Mouse (Mus musculus) midbrain, postnatal 0 days (tissue): ENCODE measurements around the gene Il12rb1. TPM values are rescaled to one million over a fixed set of nuclear protein-coding genes. Genes with fewer than 3 reads are reported as not detected.

Experiments
- ATAC-seq: fragments of 200-750 bp; cut with Nextera tagmentation; 2 replicates; pipeline ENCODE4 v1.8.0; 2017; ENCODE audit warnings: moderate number of reproducible peaks, mild to moderate bottlenecking, moderate TSS enrichment, moderate library complexity; ENCODE audit not compliant: low FRiP score
- DNase-seq: peaks from one replicate; pipeline ENCODE4 v3.0.0-alpha.2; 2015; ENCODE audit warnings: low spot score
- H3K27ac ChIP-seq: fragments of 300-500 bp; sonication (generic); 2 replicates; pipeline ENCODE4 v1.5.1; 2014; ENCODE audit warnings: low read depth, mild to moderate bottlenecking, low read length, mixed read lengths
- H3K27me3 ChIP-seq: fragments of 300-500 bp; sonication (generic); 2 replicates; pipeline ENCODE4 v1.6.1; 2014; ENCODE audit warnings: low read length, control low read depth, mixed read lengths; ENCODE audit not compliant: insufficient read depth
- H3K36me3 ChIP-seq: fragments of 300-500 bp; sonication (generic); 2 replicates; pipeline ENCODE4 v1.6.1; 2014; ENCODE audit warnings: low read length, control low read depth, mixed read lengths; ENCODE audit not compliant: insufficient read depth
- H3K4me1 ChIP-seq: fragments of 300-500 bp; sonication (generic); 2 replicates; pipeline ENCODE4 v1.6.1; 2014; ENCODE audit warnings: mild to moderate bottlenecking, control low read depth, antibody characterized with exemption, low read length, mixed read lengths; ENCODE audit not compliant: insufficient read depth
- H3K4me2 ChIP-seq: fragments of 300-500 bp; sonication (generic); 2 replicates; pipeline ENCODE4 v1.6.1; 2014; ENCODE audit warnings: low read depth, mild to moderate bottlenecking, low read length, mixed read lengths; ENCODE audit not compliant: poor library complexity, severe bottlenecking
- H3K4me3 ChIP-seq: fragments of 300-500 bp; sonication (generic); 2 replicates; pipeline ENCODE4 v1.5.1; 2014; ENCODE audit warnings: low read depth, mild to moderate bottlenecking, low read length, moderate library complexity
- H3K9ac ChIP-seq: fragments of 300-500 bp; sonication (generic); replicated peaks from 2 replicates; pipeline ENCODE4 v1.6.1; 2014; ENCODE audit warnings: mild to moderate bottlenecking, low read length, moderate library complexity, mixed read lengths; ENCODE audit not compliant: poor library complexity, severe bottlenecking
- H3K9me3 ChIP-seq: fragments of 300-500 bp; sonication (generic); 2 replicates; pipeline ENCODE4 v1.6.1; 2016; ENCODE audit warnings: low read length, control low read depth
- CTCF ChIP-seq: IDR thresholded peaks from 2 replicates; pipeline ENCODE4 v1.5.1; 2016; ENCODE audit warnings: antibody characterized with exemption, mild to moderate bottlenecking
- whole genome bisulfite sequencing: fragments of 180-500 bp; shearing (Covaris S2); extraction: QIAGEN DNeasy Blood & Tissue Kit; methylation state at CpG from one replicate; pipeline ENCODE4 v1.1.7; 2014; 5-methylcytosine and 5-hydroxymethylcytosine counted together
- polyA plus RNA-seq: library from polyadenylated mRNA; unstranded; fragments of >200 nt; fragmentation: Nextera tagmentation; extraction: Ambion mirVana; gene quantifications from 2 replicates; pipeline ENCODE4 v1.2.1, GENCODE M21; 2015
- total RNA-seq: library from RNA; depleted of rRNA; stranded (reverse); fragments of >200 nt; gene quantifications from 2 replicates; pipeline ENCODE4 v1.2.3, GENCODE M21; 2014

Gene Il12rb1
- total and polyA plus RNA-seq, 2 experiments from 2014 or later: not detected

DNA sequence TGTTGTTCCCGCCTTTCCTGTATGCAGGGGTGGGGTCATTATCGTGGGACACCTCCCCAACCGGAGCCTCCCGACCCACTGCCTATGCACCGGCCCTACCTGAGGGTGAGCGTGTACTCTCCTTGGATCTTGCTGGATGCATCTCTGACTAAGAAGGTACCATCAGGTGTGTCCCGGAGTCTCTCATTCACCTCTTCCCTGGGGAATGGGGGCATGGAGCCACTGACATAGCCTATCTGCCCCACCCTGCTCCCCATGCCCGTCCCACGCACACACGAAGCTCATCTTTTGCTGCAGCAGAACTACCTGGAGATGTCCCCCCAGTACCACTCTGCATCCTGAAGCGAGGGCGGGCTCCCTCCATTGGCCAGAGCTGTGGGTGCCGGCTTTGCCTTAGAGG lies 37.5 kb upstream of the Il12rb1 start:
- 0 out of 2 replicates have a peak, but pooled peaks cover 4% of the 10 kb centered on the region for H3K27me3 ChIP-seq
- no peak overlapping the region for H3K4me3 ChIP-seq
- no peak overlapping the region for H3K27ac ChIP-seq
- WGBS: 95% methylated on average over 13 of the region's 13 CpGs
- DNase-seq: no peak
- no peak overlapping the region for H3K4me2 ChIP-seq
- H3K36me3 ChIP-seq: peaks cover 67% of the 10 kb centered on the region
- ATAC-seq: no peak
- H3K9me3 ChIP-seq: no peaks in the 10 kb centered on the region
- no peak for TF ChIP-seq CTCF
- peaks cover 11% of the 10 kb centered on the region for H3K4me1 ChIP-seq
- H3K9ac ChIP-seq: no peak overlapping the region

DNA sequence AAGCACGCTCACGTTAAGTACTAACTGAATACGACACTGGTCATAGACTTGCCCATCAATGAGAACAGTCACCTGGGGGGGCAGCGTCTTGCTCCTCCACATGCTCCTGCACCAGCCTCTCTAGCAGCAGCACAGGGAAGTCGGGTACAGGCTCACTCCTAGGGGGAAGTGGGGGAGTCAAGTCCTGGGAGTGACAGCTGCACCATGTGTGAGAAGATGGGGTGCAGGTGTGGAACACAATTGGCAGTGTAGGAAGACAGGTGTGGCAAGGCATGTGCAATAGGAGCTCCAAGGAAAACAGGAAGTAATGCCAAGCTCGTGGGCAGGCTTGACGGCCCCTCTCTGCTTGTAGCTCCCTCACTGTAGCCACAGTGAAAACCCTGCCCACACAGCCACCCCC lies 37.0 kb upstream of the Il12rb1 start:
- no peak for TF ChIP-seq CTCF
- no peak overlapping the region for H3K27ac ChIP-seq
- ATAC-seq (no peak), DNase-seq (no peak)
- H3K27me3 ChIP-seq: no peaks in the 10 kb centered on the region
- H3K4me2 ChIP-seq: no peak overlapping the region
- WGBS: 89% methylated on average over 7 of the region's 7 CpGs
- no peak overlapping the region for H3K4me3 ChIP-seq
- peaks cover 12% of the 10 kb centered on the region for H3K4me1 ChIP-seq
- no peaks in the 10 kb centered on the region for H3K9me3 ChIP-seq
- H3K9ac ChIP-seq: no peak overlapping the region
- peaks cover 67% of the 10 kb centered on the region for H3K36me3 ChIP-seq

DNA sequence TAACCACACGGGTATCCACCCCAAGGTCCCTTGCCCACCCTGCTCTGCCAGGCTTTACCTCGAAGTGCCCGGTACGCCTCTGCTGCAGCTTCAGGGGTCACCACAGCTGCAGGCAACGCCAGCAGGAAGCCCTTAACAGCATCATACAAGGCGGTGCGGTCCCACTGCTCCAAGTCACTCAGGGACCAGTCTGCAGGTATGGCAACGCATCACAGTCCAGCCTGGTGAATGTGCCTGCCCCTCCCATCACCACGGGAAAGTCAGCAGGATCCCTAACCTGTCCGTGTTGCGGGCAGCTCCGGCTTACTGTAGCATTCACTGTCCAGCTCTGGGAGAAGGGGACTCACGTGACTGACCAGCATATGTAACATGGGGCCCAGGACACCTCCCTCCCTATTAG lies 36.2 kb upstream of the Il12rb1 start:
- 93% methylated on average over 13 of the region's 13 CpGs for WGBS
- no peak overlapping the region for H3K4me3 ChIP-seq
- no peak overlapping the region for H3K27ac ChIP-seq
- no peaks in the 10 kb centered on the region for H3K27me3 ChIP-seq
- H3K4me2 ChIP-seq: no peak overlapping the region
- peaks cover 12% of the 10 kb centered on the region for H3K4me1 ChIP-seq
- no peak for TF ChIP-seq CTCF
- DNase-seq: no peak
- H3K36me3 ChIP-seq: peaks cover 67% of the 10 kb centered on the region
- no peaks in the 10 kb centered on the region for H3K9me3 ChIP-seq
- no peak overlapping the region for H3K9ac ChIP-seq
- no peak for ATAC-seq

DNA sequence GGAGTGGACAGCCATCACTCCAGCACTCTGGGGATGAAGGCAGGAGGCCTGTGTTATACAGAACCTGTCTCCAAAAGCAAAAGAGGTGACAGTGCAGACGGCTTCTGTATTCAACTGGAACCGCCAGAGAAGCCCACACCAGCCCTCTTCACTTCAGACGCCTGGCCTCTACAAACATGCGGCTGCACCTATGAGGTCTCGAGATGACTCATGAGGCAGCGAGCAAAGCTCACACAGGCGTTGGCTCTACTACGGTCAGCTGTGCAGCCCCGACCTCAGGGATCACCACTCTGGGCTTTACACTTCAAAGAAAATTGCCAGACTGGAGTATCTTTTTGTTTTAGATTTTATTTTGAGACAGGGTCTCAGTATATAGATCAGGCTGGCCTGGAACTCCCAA lies 35.4 kb upstream of the Il12rb1 start:
- no peak for DNase-seq
- 89% methylated on average over 9 of the region's 9 CpGs for WGBS
- H3K9ac ChIP-seq: peak overlapping the region; percentile 42; the same call in 1 of the 2 replicates
- TF ChIP-seq CTCF: no peak
- H3K9me3 ChIP-seq: no peaks in the 10 kb centered on the region
- H3K4me3 ChIP-seq: no peak overlapping the region
- H3K4me1 ChIP-seq: peaks cover 16% of the 10 kb centered on the region
- H3K36me3 ChIP-seq: peaks cover 59% of the 10 kb centered on the region
- no peak overlapping the region for H3K4me2 ChIP-seq
- H3K27me3 ChIP-seq: no peaks in the 10 kb centered on the region
- no peak for ATAC-seq
- no peak overlapping the region for H3K27ac ChIP-seq

DNA sequence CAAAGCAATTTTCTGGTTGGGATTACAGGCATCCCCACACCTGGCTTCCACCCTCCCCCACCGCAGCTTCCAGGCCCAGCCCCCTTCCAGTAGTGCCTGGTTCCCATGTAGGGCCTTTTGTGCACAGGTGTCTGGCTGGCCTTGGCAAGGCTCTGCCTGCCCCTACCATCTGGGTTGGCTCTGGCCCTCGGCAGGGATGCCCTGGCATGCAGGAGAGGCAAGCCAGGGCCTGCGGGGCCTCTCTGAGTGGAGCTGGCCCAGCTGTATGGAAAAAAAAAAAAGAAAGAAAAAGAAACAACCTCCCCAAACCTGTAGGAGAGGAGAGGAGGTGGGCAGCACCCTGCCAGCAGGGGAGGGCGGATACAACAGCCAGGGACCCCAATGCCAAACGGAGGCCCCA lies 34.8 kb upstream of the Il12rb1 start:
- Histone ChIP-seq H3K4me1 (peaks cover 19% of the 10 kb centered on the region), H3K36me3 (peaks cover 57% of the 10 kb centered on the region), H3K9me3 (no peaks in the 10 kb centered on the region), H3K9ac (peak overlapping the region; percentile 42; the same call in 1 of the 2 replicates), H3K4me3 (no peak overlapping the region), H3K4me2 (0 out of 2 replicates have a peak overlapping the region, but pooled peaks have one; percentile 1), H3K27ac (no peak overlapping the region), H3K27me3 (no peaks in the 10 kb centered on the region)
- ATAC-seq: no peak
- peak; percentile 55 for DNase-seq
- no peak for TF ChIP-seq CTCF
- 59% methylated on average over 5 of the region's 5 CpGs for WGBS

DNA sequence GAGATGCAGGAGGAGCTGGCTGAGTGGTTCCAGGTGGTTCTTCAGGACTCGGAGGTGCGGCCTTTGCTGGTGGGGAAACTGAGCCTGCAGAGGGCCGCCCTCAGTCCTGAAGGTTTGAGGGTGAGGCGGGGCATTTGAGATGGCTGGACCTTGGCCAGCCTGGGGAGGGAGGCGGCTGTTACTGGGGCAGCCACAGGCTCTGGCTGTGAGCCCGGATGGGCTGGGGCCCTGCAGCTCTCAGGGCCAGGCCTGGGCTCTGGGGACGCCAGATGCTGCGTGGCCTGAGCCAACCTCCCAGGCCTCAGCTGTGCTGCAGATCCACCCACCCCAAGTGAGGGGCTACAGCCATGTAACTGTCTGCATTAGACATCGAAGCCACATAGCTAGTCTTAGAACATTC lies 34.4 kb upstream of the Il12rb1 start:
- ATAC-seq: no peak
- Histone ChIP-seq H3K27me3 (no peaks in the 10 kb centered on the region), H3K36me3 (peaks cover 57% of the 10 kb centered on the region), H3K9ac (peak overlapping the region; percentile 37; the same call in 1 of the 2 replicates), H3K4me1 (peaks cover 19% of the 10 kb centered on the region), H3K4me3 (no peak overlapping the region), H3K4me2 (no peak overlapping the region), H3K27ac (no peak overlapping the region), H3K9me3 (no peaks in the 10 kb centered on the region)
- no peak for TF ChIP-seq CTCF
- peak; percentile 91 for DNase-seq
- 58% methylated on average over 9 of the region's 9 CpGs for WGBS
